Mouse (Mus musculus) layer of hippocampus, postnatal 36 days (tissue): Measurements from ENCODE around the gene Zscan2. TPM values are rescaled to one million over a fixed set of nuclear protein-coding genes. Genes with fewer than 3 reads are reported as not detected.
"Not testable (repeated sequence)": the region's sequence is repeated elsewhere in the genome, so short reads cannot be mapped to it uniquely, and the experiment has no call there.

Experiments used
- DNase-seq, 2 experiments: peaks; one replicate each; pipeline ENCODE4 v3.0.0; 2022
- total RNA-seq, 2 experiments: library from RNA; stranded (reverse); gene quantifications; 2 replicates each; pipeline ENCODE4 v1.2.3; 2021

Zscan2 gene
- 10 to 100 TPM; 12.9 to 13.2 TPM for total RNA-seq

GRCm38 (mm10) chr7:80860729-80861274 lies at the start of gene Zscan2:
Gene Zscan2, plus strand, starts transcription at chr7:80860920.
- DNase-seq = peak; percentile 89 to 90

DNA sequence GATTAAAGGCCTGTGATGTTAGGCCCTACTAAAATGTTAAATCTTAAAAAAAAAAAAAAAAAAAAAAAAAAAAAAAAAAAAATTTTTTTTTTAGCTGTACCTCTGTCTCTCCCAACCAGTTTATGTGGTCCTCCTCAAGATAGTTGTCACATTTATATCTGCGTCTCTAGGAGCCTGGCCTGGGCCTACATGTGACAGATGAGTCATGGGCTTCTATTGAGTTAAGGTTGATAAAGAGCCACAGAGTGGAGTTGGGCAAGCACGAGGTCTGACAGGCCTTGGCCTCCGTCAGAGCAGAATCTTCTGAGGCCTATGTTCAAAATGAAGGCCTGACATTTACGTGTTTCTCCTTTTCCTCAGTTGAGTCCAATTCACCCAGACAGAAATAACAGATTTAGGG lies 47.3 kb upstream of the Zscan2 start:
- no peak for DNase-seq

DNA sequence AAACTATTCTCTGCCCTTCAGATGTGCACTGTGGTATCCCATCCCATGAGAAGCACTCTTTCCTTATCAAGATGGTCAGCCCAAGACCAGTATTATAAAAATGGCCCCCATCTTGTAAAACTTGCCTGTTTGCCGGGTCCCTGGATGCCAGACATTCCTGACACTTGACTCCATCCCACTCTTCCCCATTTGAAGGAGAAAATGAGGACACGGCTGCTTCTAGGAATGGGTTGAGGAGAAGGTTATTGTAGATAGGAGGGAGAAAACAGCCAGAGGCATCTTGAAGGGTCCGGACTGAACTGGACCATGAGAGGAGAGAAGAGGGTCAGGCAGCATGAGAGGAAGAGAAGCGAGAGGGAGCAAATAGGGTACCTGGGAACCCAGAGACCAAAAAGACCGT lies 44.1 kb upstream of the Zscan2 start:
- DNase-seq = no peak

DNA sequence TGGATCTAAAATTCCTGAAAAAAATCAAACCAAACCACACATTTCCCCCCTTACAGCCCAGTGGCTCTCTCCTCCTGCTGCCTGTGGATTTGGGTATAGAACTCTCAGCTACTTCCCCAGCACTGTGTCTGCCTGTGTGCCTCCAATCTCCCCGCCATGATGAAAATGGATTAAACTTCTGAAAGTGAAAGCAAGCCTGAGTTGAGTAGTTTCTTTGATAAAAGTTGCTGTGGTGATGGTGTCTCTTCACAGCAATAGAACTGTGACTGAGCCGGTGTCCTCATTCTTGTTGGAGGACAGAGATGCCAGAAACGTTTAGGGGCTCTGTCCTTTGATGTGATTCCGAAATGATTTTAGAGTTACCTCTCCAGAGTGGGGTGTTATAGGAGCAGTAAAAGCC lies 39.9 kb upstream of the Zscan2 start:
- DNase-seq = no peak

GRCm38 (mm10) chr7:80823267-80823666 lies 37.5 kb upstream of the Zscan2 start:
- no peak for DNase-seq

DNA sequence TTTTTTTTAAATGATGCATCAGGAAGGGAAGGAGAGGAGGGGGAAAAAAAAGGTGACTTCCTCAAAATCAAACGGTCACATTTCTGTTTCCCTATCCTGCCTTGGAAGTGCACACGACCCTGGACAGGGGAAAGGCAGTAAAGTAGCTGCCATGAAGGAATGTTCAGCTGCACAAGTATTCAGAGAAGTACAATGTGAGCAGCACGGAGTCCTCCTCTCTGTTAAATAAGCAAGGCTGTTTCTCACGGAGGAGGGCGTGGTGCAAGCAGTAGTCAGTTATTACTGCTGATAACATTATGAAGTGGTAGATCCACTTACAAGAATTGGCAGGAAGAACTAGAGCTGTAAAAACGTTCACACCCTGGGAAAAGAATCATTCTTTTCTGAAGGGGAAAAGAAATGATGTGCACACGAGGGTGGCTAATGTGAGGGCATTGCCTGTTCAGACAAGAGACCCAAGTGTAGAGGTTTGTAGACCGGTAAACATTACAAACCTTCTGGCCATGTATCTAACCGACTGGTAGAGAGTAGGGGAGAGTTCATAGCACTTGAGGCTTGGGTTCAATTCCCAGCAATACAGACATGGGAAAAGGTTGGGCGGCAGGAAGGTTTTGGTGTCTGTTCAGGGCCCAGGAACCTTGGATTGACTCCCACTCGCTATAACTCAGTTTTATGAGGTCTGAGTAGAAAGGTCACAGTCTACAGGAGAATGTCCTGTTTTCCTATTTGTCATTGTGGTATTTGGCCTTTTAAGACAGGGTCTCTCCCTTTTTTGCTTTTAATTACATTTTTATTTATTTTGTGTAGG lies 36.6 kb upstream of the Zscan2 start:
- DNase-seq = no peak

GRCm38 (mm10) chr7:80825843-80826403 lies 34.8 kb upstream of the Zscan2 start, which contains the start of gene Iqgap1:
Gene Iqgap1, minus strand, starts transcription at chr7:80825974.
- DNase-seq = no peak

- peak in 1 of 2 experiments; percentile 23 for DNase-seq
These were observed 32.4 kb upstream of the Zscan2 start for GRCm38 (mm10) chr7:80828146-80828860.

DNA sequence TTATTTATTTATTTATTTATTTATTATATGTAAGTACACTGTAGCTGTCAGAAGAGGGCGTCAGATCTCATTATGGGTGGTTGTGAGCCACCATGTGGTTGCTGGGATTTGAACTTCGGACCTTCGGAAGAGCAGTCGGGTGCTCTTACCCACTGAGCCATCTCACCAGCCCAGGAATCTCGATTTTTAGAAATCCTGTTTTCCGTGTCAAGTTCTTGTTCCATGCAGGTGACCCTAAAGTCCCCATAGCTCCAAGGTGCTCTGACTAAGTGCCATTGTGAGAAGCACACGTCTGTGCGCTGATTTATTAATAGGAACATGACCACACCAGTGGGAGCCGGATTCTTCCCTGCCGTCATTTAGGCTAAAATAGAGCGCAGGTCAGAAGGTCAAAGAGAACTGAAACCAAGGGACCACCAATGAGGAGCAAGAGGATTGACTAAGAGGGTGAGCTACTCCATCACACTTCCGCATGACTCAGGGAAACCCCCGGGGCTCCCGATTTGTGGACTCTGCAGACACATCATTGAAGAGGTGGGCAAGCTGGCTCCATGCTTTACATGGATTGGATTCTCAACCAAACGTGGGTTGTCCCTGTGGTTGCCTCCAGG lies 30.4 kb upstream of the Zscan2 start:
- no peak for DNase-seq

- DNase-seq = no peak
These were observed 28.5 kb upstream of the Zscan2 start for GRCm38 (mm10) chr7:80832191-80832590.

GRCm38 (mm10) chr7:80832996-80833650 lies 27.6 kb upstream of the Zscan2 start:
- not testable (repeated sequence) for DNase-seq

- DNase-seq = no peak
These were observed 26.8 kb upstream of the Zscan2 start for GRCm38 (mm10) chr7:80833651-80834532.

- no peak for DNase-seq
These were observed 24.6 kb upstream of the Zscan2 start for GRCm38 (mm10) chr7:80835984-80836652.

GRCm38 (mm10) chr7:80837736-80838135 lies 23.0 kb upstream of the Zscan2 start:
- DNase-seq = no peak

GRCm38 (mm10) chr7:80838247-80838646 lies 22.5 kb upstream of the Zscan2 start:
- DNase-seq = no peak

DNA sequence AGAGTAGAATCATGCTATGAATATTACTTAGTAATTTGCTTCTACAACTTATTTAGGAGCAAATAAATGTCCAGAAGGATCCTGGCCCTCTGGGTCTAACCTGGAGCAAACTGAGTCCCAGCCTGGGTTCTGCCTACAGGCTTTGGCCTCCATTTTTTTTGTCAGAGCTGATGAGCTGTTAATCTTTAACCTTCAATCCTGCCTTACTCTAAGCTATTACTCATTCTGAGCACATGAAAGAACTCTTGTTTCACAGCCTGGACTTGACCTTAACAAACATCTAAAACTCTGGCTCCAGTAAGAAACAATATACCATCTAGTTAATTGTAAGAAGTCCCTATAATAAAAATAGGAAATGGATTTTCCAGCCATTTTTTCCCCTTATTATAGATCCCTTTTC lies 21.0 kb upstream of the Zscan2 start:
- DNase-seq = no peak

- no peak for DNase-seq
These were observed 20.5 kb upstream of the Zscan2 start for GRCm38 (mm10) chr7:80840241-80840640.

- DNase-seq = no peak
These were observed 19.8 kb upstream of the Zscan2 start for GRCm38 (mm10) chr7:80840937-80841336.

DNA sequence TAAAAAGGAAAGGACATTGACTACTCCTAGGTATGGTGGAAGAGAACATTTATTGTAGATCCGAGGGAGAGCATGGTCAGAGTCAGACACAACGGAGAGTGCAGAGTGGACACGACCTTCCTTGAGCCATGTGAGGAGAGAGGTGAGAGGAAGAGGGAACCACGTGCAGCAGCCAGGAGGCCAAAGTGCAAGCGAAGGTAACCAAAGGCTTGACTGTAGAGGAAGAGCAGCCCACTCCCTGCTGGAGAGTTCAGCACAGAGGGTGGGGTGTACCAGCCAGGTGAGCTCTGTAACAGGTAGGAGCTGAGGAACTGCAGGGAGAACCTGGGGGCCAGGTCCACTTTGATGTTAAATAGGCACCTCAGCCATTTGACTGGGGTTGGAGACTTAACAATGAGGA lies 18.6 kb upstream of the Zscan2 start:
- no peak for DNase-seq

GRCm38 (mm10) chr7:80843176-80843575 lies 17.5 kb upstream of the Zscan2 start:
- DNase-seq = no peak
